Mouse (Mus musculus) effector memory CD4-positive, alpha-beta T cell, adult 7 months (primary cell): Measurements from ENCODE around the gene Olfr1437. TPM values are rescaled to one million over a fixed set of nuclear protein-coding genes. Genes with fewer than 3 reads are reported as not detected.

ENCODE experiments used
- polyA plus RNA-seq: library from polyadenylated mRNA; unstranded; fragments of 100-300 nt; shearing (Covaris generic); gene quantifications from one replicate; pipeline ENCODE4 v1.2.1, GENCODE M21; 2017

Olfr1437 gene
- not detected for polyA plus RNA-seq

DNA sequence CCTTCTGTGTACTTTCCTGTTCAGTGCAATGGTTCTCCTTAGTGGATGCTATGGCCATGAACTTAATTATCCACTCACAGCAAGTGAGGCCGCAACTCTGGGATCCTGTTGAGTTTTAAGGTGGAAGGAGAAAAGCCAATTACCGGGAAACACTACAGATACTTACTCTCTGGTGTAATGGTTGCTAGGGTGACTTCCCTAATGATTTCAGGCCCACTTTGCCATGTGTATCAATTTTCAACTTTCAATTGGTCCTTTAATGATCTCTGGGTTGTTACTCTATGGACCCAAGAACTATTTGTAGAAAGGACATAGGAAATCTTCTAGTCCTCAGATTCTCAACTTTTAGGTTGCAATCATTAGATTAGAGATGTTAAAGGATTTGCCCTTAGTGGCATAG, at the start of gene Olfr1437:
Gene Olfr1437 (minus strand): TSS at position 101 of the 400 bp plus-strand sequence.

DNA sequence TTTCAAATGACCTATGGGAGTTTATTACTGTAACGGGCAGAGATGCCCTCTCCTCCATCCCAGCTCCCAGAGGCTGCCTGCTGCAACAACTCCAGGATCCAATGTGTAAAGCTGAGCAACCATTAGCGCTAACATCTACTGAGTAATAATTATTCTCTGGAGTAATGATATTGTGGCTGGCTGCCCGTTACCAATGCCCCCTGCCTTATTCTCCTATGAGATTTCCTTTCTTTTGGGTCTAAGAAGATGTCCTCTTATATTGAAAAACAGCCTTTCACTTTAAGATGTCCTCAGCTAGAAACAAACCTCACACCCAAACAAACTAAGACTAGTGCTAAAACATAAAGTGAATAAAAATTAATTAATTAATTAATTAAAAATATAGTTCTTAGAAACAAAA, 10.9 kb upstream of the Olfr1437 start, which contains the start of gene Olfr1438-ps1:
Gene Olfr1438-ps1 (minus strand): TSS at position 101 of the 400 bp plus-strand sequence.

DNA sequence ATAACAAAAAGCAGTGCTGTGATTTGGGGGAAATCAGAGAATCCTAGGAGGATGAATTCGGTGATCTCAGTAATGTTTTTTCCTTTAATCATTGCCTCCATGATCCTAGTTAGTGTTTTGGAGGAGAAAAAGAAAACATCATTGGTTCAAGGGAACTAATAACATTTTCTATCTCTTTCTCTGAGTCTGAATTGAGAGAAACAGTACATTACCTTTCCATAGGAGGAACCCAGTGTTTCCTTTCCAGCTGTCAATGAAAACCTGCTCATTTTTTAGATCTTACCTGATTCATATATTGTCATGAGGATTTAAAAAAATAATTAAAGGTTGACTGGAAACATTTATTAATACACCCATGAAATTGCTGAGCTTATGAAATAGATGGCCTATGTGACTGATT, 25.9 kb downstream of the Olfr1437 start, which contains the start of gene Olfr1436:
Gene Olfr1436 (minus strand): TSS at position 101 of the 400 bp plus-strand sequence.

DNA sequence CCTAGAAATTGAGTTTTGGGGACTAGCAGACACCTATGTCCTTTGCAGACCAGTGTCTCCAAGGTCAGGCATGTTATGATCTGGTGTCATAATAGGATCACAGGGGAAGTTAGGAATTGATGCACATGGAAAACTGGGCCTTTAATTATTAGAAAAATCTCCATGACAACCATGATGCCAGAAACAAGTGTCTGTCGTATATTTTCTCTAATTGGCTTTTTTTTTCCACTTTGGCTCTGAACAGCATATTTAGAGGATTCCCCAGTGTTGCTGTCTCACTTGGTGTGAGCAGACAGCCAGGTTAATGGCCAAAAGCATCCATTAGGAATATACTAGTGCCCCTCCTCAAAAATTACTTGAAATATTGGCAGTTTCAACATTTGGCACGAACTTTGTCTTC, 45.3 kb downstream of the Olfr1437 start, which contains the start of gene Olfr1434:
Gene Olfr1434 (plus strand): TSS at position 301 of the 400 bp plus-strand sequence.

Other genes starting within 250 kb of the Olfr1437 start
- not detected for gene Olfr1425, start 247.4 kb downstream of the Olfr1437 start, polyA plus RNA-seq
- not detected for gene Olfr1426, start 233.1 kb downstream of the Olfr1437 start, polyA plus RNA-seq
- not detected for gene Olfr1427, start 221.8 kb downstream of the Olfr1437 start, polyA plus RNA-seq
- not detected for gene Olfr1428, start 209.2 kb downstream of the Olfr1437 start, polyA plus RNA-seq
- not detected for gene Olfr76, start 201.9 kb downstream of the Olfr1437 start, polyA plus RNA-seq
- gene Olfr1555-ps1, start 155.0 kb downstream of the Olfr1437 start, polyA plus RNA-seq: not detected
- not detected for gene Olfr1431, start 124.5 kb downstream of the Olfr1437 start, polyA plus RNA-seq
- gene Olfr1432, start 92.5 kb downstream of the Olfr1437 start, polyA plus RNA-seq: not detected
- gene Olfr262, start 83.4 kb downstream of the Olfr1437 start, polyA plus RNA-seq: 0.73 TPM
- not detected for gene Olfr235, start 64.1 kb downstream of the Olfr1437 start, polyA plus RNA-seq
- not detected for gene Olfr1434, start 45.2 kb downstream of the Olfr1437 start, polyA plus RNA-seq
- not detected for gene Olfr1436, start 26.0 kb downstream of the Olfr1437 start, polyA plus RNA-seq
- 0.16 TPM for gene Olfr1438-ps1, start 10.8 kb upstream of the Olfr1437 start, polyA plus RNA-seq
- gene Olfr1440, start 62.2 kb upstream of the Olfr1437 start, polyA plus RNA-seq: 0.26 TPM
- gene Olfr1441, start 92.3 kb upstream of the Olfr1437 start, polyA plus RNA-seq: not detected
- gene Pfpl, start 102.8 kb upstream of the Olfr1437 start, polyA plus RNA-seq: 0.26 TPM
- not detected for gene Mpeg1, start 135.7 kb upstream of the Olfr1437 start, polyA plus RNA-seq
- 31.1 TPM for gene Dtx4, start 176.4 kb upstream of the Olfr1437 start, polyA plus RNA-seq
- gene Fam111a, start 220.6 kb upstream of the Olfr1437 start, polyA plus RNA-seq: 26.0 TPM